Mouse (Mus musculus) neutrophil, adult 65 days (primary cell): ENCODE measurements around the gene Slitrk1. TPM values are rescaled to one million over a fixed set of nuclear protein-coding genes. Genes with fewer than 3 reads are reported as not detected.

ENCODE experiments used
- total RNA-seq: library from RNA; stranded (reverse); gene quantifications from 2 replicates; pipeline ENCODE4 v1.2.4, GENCODE M21; 2023

Slitrk1 gene
- total RNA-seq: not detected in 2 replicates

DNA sequence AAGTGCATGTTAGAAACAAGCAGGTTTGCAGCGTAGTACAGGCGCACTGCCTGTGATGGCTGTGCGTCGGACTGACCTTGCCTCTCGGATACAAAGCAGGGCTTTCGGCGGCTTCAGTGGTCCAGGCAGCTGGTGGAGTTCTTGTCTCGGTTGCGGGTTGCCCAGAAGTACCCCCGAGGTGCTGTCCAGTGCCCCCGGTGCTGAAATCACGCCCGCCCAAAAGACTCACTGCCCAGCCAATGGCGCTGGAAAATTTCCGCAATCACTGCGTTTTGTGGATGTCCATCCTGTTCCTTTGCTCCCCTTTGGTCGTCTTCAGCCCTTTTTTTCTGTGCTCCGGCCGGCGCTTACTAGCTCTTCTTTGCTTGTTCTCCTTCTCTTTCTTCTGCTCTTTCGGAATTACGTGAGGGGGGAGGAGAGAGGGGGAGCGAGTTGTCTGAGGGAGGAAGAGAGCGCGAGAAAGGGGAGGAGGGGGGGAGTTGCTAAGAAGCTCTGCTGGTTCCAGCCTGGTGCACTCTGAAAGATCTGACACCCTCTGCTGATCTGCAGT lies at the start of gene Slitrk1:
TSS of gene Slitrk1 (minus strand) at position 445 of the 550 bp plus-strand sequence.

